Mouse (Mus musculus): Measurements from ENCODE around the gene Pml.

Gene Pml

DNA sequence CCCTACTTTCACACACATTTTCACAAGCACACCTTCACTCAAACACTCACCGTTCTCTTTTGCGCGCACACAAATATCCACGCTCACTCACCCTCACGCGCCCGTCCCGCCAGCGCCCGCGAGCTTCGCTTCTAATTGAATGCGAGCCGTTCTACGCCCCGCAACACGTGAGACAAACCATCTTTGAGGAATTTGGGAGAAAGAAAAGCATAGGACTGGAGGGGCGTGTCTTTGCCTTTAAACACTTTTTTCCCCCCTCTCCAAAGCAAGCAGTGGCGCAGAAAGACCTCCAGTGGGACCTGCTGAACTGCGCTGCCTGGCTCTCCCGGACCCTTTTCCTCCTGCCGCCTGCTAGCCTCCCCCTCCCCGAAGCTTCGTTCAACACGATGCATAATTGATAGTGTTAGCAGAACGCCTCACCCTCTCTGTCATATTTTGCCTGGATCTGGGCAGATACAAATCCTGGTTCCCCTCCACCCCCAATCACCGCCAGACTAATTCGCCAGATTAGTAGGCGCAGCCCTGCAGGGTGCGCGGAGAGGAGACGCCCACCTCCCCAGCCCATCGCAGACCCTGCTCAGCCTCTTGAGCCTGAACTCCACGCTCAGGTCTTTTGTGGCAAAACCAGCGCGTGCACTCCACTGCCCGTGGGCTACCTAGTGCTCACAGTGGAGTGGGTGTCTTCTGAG is 47.6 kb downstream of the Pml start:
- DNase-seq (ENCODE audit: low spot score): no peak

DNA sequence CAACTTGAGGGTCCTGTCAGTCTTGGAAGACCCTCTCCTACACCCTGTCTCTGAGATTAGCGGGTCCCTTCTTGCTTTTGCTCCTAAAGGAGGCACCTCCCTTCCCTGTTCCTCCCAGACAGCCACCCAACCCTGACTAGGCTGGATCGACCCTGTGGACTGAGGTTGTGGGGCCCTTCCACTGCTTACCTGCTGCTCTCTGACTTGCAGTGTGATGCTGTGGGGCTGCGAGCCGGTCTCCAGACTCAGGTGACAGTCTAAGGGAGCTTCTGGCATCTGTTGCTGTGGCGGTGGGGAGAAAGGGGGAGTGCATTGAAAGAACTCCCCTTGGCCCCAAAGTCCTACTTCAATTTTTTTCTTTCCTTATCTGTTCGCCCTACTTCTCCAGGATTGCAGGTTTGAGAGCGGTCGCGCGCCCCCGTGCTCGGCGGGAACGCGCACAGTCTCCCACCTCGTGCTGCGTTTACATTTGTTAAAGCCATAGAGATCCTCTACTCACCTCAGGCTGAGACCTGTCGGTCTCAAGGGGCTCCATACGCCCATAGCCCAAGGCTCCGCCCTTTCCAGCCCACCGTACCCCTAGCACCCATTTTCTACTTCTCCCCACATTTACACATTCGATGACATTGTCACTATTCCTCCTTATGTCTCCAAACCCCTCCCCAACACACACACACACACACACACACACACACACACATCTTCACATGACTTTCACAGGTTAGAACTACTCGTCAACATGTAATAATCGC is 48.3 kb downstream of the Pml start:
- DNase-seq (ENCODE audit: low spot score): no peak

DNA sequence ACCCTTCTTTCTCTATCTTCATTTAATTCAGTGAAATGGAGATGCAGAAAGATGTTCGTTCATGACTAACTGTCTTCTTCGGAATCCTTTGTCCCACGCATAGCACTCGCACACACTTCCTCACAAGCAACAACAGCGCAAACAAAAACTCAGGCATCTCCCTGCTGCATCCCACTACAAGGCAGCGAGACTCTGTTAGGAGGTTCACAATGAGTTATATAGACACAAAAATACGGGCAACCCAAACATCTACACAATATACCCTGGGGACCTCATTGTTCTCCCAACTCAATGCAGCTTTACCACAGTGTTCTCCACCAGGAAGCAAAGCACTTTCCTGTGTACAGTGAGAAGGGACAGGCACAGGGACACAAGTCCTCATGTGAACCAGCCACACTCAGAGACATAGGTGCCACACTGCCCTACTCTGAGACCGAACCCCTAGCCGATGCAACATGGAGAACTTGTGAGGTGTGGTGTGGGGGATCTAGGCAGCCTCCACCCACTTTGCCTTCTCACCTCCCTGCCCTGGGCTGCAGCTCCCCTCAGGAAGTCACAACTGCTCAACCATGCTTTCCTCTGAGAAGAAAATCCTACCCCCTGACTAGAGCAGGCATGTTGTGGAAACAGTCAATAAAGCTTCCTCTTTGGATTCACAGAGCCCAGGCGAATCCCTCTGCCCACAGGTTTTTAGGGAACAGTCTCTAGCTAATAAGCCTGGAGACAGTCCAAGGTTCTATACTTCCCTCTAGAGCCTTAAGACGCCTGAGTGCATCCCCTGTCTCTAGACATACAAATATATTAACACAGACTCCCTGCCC is 49.1 kb downstream of the Pml start:
- no peak for DNase-seq (ENCODE audit: low spot score)

DNA sequence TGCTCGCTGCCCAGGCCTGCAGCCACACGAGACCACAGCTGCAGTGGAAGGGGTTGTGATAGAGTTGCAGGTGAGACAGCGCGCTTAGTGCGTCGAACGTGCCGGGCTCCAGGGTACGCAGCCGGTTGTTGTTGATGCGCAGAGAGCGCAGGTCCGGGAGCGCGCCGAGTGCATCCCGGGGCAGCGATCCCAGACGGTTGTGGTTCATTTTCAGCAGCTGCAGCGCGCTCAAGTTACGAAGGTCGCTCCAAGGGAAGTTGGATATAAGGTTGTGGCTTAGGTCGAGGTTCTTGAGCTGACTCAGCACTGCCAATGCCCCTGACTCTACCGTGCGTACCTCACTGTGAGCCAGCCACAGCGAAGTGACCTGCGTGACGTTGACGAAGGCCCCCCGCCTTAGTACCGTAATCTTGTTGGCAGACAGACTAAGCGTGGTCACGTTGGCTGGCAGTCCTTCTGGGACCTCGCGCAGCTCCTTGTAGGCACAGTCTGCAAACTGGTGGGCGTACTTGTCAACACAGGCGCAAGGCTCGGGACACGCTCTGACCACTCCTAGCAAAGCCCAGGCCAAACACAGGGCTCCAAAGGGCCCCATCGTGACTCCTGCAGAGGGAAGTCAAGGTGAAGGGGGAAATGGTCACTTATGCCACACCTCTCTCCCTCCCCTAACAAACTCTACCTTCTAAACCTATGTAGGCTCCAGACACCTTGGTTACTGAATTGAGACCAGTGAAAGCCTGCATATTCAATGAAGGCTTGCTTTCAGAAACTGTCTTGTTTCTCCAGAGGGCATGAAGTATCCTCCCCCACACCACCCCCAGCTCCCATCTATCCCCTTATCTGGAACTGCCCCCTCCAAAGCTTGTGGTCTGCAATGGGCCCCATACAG is 50.0 kb downstream of the Pml start:
- DNase-seq (ENCODE audit: low spot score): no peak

DNA sequence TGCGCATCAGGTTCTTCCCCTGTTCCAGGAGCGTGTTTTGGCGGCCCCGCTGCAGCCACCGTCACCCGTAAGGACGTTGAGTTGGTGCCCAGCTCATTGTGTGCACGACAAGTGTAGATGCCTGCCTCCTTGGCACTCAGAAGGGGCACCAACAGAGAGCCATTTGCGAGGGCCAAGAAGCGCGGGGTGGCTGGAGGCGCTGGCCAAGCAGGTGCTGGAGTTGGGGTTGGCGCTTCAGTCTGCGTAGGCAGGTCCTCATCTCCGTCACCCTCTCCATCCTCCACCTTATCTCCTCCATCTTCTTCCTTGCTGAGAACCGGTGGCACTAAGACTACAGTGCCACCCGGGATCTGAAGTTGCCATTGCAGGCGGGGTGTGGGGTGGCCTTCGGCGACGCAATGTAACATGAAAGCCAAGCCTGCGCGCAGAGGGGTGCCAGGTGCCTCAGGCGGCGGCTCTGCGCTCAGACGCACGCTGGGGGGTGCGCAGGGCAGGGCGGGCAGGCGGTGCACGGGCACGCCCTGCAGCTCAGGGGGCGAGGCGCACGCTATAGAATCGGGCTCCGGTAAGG is 50.7 kb downstream of the Pml start:
- DNase-seq (ENCODE audit: low spot score): no peak

DNA sequence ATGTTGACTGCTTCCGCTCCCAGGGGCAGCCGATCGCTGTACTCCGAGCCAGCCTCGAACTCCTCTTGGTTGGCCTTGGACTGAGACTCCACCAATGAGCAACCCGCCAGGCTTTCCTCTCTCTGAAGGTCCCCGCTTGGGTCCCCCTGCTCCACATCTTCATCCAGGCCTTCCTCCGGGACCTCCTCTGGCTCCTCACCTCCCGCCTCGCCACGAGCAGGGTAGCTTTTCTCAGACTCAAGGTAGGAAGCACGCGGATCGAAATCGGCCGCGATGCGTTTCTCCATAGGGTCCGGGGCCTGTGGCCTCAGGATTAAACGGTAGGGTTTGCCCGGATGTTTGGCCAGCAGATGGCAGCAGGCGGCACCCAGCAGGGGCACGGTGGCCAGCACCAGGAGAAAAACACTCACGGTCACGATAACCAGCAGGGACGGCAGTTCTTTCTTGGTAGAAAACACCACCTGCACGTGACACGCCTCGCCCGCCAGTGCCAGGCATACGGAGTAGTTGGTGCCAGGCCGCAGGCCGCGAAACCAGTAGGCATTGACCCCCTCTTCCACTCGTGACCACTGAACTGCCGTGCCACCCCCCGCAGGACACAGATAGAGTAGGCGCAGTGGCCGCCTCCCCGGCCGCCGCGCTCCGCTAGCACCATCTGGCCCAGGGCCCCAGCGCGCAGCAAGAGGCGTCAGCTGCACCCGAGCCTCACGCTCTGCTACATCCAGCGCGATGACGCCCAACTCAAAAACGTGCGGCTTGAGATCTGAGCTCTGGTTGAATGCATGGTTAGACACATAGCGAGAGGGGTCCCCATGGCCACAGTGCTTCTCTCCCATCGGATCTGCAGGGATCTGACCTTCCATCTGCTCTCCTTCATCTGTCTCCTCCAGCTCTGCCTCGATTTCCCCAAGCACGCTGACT is 51.5 kb downstream of the Pml start:
- no peak for DNase-seq (ENCODE audit: low spot score)

DNA sequence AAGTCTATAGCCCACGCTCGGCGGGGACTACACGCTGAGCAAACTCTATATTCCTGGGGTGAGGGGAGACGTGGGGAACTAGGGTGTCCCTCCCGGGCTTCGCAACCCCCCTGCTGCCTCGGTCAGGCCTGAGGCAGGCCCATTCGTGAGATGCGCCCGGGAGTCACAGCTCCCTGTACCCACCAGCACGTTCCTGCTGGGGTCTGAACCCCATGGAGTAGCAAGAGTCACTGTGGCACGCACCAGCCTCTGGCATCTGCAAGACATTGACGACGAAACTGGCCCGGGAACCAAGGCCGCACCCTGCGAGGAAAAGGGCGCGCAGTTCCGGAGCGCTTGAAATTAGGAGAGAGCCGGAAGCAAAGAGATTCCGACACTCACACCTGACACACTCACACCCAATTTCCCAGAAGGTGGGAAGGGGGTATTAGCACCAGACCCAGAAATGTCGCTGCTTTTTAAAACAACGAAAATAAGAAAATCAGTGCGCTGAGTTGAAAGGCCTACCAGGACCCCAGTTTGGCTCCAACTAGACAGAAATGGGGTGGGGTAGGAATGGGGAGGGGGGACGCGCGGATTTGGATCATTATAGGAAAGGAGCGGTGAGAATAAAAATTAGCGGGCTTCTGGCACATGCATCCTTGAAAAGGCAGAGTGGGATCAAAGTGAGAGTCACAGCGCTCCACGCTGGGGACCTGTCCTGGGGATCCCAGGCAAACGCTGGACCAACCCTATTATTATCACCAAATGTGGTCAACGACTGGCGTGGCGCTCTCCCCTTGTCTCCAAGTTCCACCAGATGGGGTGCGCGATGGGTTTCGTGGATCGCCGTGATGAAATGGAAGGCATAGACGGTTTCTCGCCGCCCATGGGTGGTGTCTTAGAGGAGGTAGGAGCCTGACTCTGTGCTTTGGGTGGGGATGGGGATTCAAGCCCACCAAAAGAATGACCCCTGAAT is 52.7 kb downstream of the Pml start:
- no peak for DNase-seq (ENCODE audit: low spot score)

DNA sequence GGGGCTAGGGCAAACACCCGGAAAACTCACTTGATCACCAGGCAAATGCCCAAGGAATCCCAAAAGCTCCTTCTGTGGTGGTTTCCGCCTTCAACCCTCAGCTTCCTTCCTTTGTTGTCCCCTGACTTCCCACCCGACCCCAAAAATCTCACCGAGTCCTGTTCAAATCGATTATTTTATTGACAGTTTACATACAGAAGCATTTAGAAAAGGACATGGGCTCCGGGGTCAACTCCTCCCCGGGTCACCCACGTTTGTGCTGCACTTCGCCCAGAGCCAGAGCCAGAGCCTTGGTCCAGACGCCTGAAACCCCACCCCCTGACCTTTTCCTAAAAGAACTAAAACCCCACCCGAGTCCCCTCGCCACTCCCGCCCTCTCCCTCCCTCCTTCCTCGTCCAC is 53.4 kb downstream of the Pml start:
- DNase-seq (ENCODE audit: low spot score): no peak

DNA sequence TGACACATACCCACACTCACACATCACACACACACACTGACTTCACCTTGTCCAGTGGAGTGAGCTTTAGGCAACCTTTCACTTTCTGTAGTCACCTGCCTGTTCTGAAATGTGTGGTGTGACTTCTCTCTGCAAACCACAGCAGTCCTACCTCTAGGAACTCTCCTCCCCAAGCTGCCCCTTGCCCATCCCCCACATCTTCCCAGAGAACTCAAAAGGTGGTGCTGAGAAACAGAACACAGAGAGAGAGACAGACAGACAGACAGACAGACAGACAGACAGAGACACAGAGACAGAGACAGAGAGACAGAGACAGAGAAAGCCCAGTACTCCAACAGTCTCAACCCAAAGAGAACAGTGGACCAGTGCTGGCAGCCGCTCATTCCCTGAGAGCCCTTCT is 53.9 kb downstream of the Pml start:
- DNase-seq (ENCODE audit: low spot score): no peak

DNA sequence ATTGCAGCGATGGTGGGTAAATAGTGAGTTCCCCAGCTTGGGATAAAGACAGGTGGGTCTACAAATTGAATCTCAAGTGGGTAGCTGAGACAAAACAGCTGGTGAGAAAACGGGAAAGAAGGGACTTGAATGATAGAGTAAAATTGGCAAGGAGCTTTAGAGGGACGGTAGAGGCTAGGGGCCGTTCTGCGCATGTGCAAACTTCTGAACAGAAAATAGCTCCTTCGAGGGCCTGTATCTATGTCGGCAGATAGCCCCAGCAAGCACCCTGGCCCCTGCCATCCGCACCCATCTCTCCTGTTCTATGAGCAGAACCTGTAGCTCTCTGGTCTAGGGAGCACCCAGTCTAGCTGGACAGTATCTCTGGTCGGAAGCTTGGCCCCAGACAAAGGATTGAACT is 55.4 kb downstream of the Pml start:
- no peak for DNase-seq (ENCODE audit: low spot score)

DNA sequence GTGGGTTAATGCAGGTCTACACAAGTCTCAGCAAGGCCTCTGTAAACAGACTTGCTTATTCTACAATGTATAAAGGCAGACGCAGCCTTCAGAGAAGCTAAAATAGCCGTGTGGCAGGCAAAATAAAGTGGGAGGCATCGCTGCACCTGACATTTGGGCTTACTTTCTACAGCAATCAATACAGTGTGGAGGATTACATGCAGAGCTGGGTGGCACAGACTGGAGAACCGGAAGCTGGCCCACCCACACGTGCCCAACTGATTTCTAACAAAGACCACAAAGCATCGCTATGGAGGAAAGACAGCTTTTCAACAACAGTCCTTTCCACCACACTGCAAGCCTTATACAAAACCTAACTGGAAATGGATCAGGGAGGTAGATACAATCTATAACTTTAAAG is 65.1 kb downstream of the Pml start:
- no peak for DNase-seq (ENCODE audit: low spot score)

DNA sequence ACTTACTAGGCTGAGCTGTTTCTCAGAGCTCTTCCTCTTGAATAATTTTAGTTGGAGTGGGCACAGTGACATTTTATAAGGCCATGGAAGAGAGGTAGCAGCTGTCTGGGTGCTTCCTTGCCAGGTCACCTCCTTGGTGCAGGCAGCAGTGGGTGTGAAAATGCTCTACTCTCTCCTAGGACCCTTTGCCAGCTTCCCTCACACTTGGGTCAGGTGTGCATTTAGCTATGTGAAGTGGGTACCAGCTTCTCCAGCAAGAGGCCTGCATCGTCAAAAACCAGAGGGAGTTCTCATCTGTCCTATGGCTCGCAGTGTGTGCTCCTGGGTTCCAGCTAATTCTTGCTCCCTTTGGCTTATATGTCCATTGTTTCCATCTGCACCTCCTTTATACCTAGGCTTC is 70.2 kb downstream of the Pml start:
- DNase-seq (ENCODE audit: low spot score): no peak

DNA sequence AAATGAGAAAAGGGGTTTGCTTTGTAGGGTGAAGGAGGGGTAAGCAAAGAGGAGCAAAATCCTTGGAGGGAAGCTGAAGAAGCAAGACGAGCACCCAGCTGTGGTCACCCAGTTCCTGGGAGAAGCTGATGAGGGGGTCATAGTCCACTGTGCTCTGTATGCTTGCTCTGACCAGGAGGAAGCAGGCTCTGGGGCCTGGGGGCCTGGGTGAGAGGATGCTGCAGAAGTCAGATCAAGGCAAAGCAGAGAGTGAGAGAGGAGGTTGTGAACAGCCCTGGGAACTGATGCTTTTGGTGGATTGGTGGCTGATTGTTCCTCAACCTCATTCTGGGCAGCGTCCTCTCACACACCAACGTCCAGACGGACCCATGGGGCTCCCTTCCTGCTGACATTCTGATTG is 72.4 kb downstream of the Pml start:
- DNase-seq (ENCODE audit: low spot score): no peak

DNA sequence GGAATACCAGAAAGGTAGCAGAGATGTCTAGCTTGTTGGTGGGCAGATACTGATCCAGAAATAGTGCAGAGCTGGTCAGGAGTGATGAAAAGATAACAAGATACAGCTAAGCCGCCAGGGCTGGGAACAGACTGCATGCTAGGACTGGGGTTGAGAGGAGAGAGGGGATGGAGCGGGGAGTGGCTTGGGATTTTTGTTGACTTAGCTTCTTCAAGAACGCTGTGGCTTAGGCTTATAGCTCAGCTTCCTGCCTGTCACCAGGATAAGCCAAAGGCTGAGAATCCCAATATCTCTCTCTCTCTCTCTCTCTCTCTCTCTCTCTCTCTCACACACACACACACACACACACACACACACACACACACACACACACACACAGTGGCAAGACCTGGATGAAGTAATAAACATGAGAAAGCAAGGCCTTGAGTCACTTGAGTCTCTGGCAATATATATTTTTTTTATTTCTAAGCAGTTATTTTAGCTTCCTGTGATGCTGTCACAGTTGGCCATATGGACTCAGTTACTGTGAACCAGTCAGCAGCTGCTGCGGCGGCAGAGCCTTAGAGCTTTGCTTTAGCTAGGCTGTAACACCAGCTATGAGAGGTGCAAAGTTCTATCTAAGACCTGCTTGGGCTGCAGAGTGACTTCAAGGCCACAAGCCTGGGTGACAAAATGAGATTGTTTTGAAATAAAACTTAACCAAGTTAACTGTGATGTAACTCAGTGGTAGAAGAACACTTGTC is 73.7 kb downstream of the Pml start:
- DNase-seq (ENCODE audit: low spot score): no peak

DNA sequence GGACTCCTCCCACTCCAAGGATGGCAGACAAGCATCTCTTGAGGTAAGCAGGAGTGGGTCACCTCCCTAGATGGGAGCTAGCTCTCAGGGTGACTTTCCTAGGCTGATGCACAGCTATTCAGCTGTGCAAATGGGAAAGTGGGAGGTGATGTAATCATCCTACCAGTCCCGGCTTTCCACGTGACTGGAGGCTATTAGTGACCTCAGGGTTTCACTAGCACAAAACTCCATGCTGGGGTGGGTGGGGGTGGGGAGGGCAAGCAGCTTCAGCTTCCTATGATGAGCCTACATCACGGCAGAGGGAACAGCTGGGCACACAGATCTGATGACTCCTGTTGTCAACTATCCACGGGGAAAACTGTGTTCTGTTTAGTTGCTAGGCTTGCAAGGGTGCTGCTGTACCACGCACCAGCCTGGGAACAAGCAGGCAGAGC is 74.8 kb downstream of the Pml start:
- DNase-seq (ENCODE audit: low spot score): no peak

DNA sequence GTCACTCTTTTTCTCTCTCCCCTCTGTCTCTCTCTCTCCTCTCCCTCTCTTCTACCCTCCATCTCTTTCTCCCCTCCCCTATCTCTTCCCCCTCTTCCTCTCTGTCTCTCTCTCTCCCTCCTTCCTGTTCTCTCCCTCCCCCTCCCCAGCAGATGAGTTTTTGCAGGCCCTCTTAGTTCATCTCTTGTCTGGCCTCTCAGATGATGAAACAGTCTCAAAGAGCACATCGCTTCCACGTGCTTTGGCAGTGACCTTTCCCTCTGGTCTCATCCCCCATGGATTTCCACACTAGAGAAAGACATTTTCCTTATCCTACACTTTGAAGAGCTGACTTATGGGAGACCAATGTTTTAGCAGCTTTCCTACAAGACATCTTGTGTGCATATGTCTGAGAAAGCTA is 76.7 kb downstream of the Pml start:
- no peak for DNase-seq (ENCODE audit: low spot score)

DNA sequence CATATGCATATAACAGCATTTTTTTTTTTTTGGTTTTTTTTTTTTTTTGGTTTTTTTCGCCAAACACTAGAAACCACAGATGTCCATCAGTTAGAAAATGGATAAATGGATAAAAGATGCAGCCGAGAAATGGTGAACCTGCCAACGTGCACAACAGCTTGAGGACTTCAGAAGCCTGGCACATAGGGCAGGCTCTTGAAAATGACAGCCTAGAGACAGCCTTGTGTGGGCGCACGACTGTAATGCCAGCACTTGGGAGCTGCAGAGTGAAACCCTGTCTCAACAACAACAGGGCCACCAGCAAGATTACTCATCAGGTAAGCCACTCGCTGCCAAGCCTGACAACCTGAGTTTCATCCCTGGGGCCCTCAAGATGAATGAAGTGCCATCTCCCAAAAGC is 80.2 kb downstream of the Pml start:
- no peak for DNase-seq (ENCODE audit: low spot score)

DNA sequence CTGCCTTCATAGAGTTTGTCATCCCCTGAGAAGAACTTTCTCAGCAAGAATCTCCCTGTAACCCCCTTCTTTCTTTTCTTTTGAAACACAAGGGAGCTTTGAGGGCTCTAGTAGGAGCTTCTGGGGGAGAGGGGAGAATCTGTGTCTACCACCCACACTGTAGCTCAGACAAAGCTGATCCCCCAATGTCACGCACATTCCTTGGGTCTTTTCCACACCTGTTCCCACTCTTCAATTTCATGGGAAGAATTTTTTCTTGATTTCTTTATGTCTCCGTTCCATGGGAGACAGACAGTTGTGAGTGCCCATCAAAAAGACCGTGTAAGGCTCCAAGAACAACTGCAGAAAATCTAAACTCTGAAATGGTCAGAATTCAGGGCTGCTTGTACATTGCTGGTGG is 80.7 kb downstream of the Pml start:
- DNase-seq (ENCODE audit: low spot score): no peak

Measured in urinary bladder, postnatal 10 days (tissue).